Mouse (Mus musculus) liver, embryonic 14.5 days (tissue): ENCODE measurements at regions not wholly inside any gene's neighbourhood (a gene's known extent, or its start where the extent isn't known, plus 50 kb on each side); places are given as distances from the start of the nearest gene placed in this dataset.

Experiments used
- CTCF ChIP-seq: IDR thresholded peaks from 2 replicates; pipeline ENCODE4 v1.5.1; 2016; ENCODE audit warnings: antibody characterized with exemption, low read depth, control low read depth
- EP300 ChIP-seq: IDR thresholded peaks from 2 replicates; pipeline ENCODE4 v1.6.1; 2016; ENCODE audit warnings: antibody characterized with exemption, low read depth

DNA sequence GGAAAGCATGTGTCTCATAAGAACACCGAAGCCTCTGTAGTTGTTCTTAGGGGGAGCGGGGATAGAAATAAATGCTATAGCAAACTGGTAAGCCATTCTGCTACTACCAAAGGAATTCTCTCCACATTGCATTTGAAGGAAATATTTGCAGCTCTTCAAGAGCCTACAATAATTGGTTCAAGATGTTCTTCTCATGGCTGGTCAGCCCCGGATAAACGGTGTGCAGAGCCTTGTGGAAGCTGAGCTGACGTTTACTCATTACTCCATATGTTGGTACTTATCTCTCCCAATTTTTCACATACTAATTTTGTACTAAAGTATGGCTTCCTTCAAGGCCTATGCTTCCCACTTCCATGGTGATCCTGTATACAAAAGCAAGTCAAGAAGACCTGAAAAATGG lies 317.0 kb downstream of the Tex13c3 start:
- no peak for TF ChIP-seq CTCF
- no peak for TF ChIP-seq EP300
